Mouse (Mus musculus) adrenal gland, adult 2 months (tissue): ENCODE data around the gene Reep6. TPM values are rescaled to one million over a fixed set of nuclear protein-coding genes. Genes with fewer than 3 reads are reported as not detected.
A peak's percentile ranks its signal among the peaks of the same experiment; 100 is the strongest.

Experiments used
- DNase-seq: peaks from one replicate; pipeline ENCODE4 v3.0.0; 2021
- polyA plus RNA-seq: library from polyadenylated mRNA; depleted of rRNA; stranded (reverse); fragments of >200 nt; gene quantifications from 2 replicates; pipeline ENCODE4 v1.2.3, GENCODE M21; 2012
- total RNA-seq, 2 experiments: library from RNA; stranded (reverse); gene quantifications; 2 replicates each; pipeline ENCODE4 v1.2.3; 2021

Reep6 gene
- total and polyA plus RNA-seq, 3 experiments, result 11.1 to 15.6 (median 11.3) TPM

- DNase-seq, result peak; percentile 86
Measured at GRCm38 (mm10) chr10:80350292-80350691, 20.5 kb downstream of the Reep6 start.

- no peak for DNase-seq
Measured at GRCm38 (mm10) chr10:80351896-80352295, 22.1 kb downstream of the Reep6 start.

GRCm38 (mm10) chr10:80352727-80353126 lies 23.0 kb downstream of the Reep6 start:
- no peak for DNase-seq

GRCm38 (mm10) chr10:80355431-80355830 lies 25.7 kb downstream of the Reep6 start:
- DNase-seq, result no peak

- no peak for DNase-seq
Measured at GRCm38 (mm10) chr10:80356001-80356682, 26.4 kb downstream of the Reep6 start, which contains the start of gene Plk5. Gene Plk5, plus strand, starts transcription at chr10:80356459.

- no peak for DNase-seq
Measured at GRCm38 (mm10) chr10:80356737-80357136, 27.0 kb downstream of the Reep6 start.

GRCm38 (mm10) chr10:80357336-80357735 lies 27.6 kb downstream of the Reep6 start:
- no peak for DNase-seq

GRCm38 (mm10) chr10:80357994-80358639 lies 28.4 kb downstream of the Reep6 start:
- peak; percentile 44 for DNase-seq

- DNase-seq, result no peak
Measured at GRCm38 (mm10) chr10:80363734-80364133, 34.0 kb downstream of the Reep6 start.

- no peak for DNase-seq
Measured at GRCm38 (mm10) chr10:80365736-80366135, 36.0 kb downstream of the Reep6 start.

- no peak for DNase-seq
Measured at GRCm38 (mm10) chr10:80367954-80368353, 38.2 kb downstream of the Reep6 start.

GRCm38 (mm10) chr10:80368392-80368791 lies 38.6 kb downstream of the Reep6 start:
- no peak for DNase-seq

- DNase-seq, result no peak
Measured at GRCm38 (mm10) chr10:80369995-80370747, 40.4 kb downstream of the Reep6 start.

- DNase-seq, result no peak
Measured at GRCm38 (mm10) chr10:80371411-80371966, 41.7 kb downstream of the Reep6 start.

GRCm38 (mm10) chr10:80371983-80372382 lies 42.2 kb downstream of the Reep6 start:
- no peak for DNase-seq

GRCm38 (mm10) chr10:80372706-80373105 lies 43.0 kb downstream of the Reep6 start:
- DNase-seq, result no peak

GRCm38 (mm10) chr10:80374063-80374462 lies 44.3 kb downstream of the Reep6 start:
- peak; percentile 83 for DNase-seq

GRCm38 (mm10) chr10:80376160-80376559 lies 46.4 kb downstream of the Reep6 start:
- peak; percentile 89 for DNase-seq

GRCm38 (mm10) chr10:80377716-80378115 lies 48.0 kb downstream of the Reep6 start:
- no peak for DNase-seq

- DNase-seq, result peak; percentile 70
Measured at GRCm38 (mm10) chr10:80382641-80383365, 53.0 kb downstream of the Reep6 start.

GRCm38 (mm10) chr10:80383431-80383830 lies 53.7 kb downstream of the Reep6 start:
- DNase-seq, result peak; percentile 48

- DNase-seq, result peak; percentile 41
Measured at GRCm38 (mm10) chr10:80384115-80384639, 54.4 kb downstream of the Reep6 start.
